Mouse (Mus musculus) E14TG2a.4 (cell line): ENCODE results near the gene E030030I06Rik.

Source experiments
- CTCF ChIP-seq: conservative IDR thresholded peaks from 2 replicates; pipeline ENCODE4 v1.5.1; 2014; ENCODE audit warnings: low read length
- NANOG ChIP-seq: IDR thresholded peaks from 2 replicates; pipeline ENCODE4 v1.6.1; 2014; ENCODE audit warnings: borderline replicate concordance, low read length, mixed read lengths
- POU5F1 ChIP-seq: IDR thresholded peaks from 2 replicates; pipeline ENCODE4 v1.6.1; 2014; ENCODE audit warnings: low read length, borderline replicate concordance

- TF ChIP-seq CTCF (no peak), POU5F1 (no peak), NANOG (no peak)
Measured at GRCm38 (mm10) chr10:22149073-22149690, at the start of gene E030030I06Rik.
